Mouse (Mus musculus): Measurements from ENCODE around the gene Katnal1.

DNA sequence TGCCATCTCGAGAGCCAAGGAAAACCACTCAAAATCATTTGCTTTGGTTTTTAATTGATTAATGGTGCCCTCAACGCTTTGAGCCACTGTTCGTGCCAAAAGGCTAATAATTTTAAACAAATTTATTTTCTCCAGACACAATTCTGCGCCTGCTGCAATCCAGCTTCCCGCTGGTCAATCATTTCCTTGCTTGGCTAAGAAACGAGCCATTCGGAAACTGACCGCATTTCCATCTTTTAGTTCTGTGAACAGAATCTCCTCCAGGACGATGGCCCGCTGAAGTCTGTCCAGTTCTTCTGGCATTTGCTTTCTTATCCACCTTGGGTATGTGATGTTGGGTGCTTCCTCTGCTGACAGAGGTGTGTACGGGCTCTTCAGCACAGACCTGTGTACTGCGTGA, 4.5 kb downstream of the Katnal1 start:
- TF ChIP-seq CTCF (IDR thresholded peaks at IDR 0.05; ENCODE audit: low read depth) (no peak), EP300 (IDR thresholded peaks at IDR 0.05; ENCODE audit: low read depth) (no peak)

All from heart, postnatal 0 days (tissue).